Mouse (Mus musculus) fibroblast of lung, adult 2 months (primary cell): ENCODE results near the gene Tmprss4.

Experiments used
- DNase-seq: peaks from one replicate; pipeline ENCODE4 v3.0.0-alpha.2; 2011; ENCODE audit warnings: low read depth

Tmprss4 gene

GRCm38 (mm10) chr9:45136442-45137169 lies 67.3 kb downstream of the Tmprss4 start:
- no peak for DNase-seq

DNA sequence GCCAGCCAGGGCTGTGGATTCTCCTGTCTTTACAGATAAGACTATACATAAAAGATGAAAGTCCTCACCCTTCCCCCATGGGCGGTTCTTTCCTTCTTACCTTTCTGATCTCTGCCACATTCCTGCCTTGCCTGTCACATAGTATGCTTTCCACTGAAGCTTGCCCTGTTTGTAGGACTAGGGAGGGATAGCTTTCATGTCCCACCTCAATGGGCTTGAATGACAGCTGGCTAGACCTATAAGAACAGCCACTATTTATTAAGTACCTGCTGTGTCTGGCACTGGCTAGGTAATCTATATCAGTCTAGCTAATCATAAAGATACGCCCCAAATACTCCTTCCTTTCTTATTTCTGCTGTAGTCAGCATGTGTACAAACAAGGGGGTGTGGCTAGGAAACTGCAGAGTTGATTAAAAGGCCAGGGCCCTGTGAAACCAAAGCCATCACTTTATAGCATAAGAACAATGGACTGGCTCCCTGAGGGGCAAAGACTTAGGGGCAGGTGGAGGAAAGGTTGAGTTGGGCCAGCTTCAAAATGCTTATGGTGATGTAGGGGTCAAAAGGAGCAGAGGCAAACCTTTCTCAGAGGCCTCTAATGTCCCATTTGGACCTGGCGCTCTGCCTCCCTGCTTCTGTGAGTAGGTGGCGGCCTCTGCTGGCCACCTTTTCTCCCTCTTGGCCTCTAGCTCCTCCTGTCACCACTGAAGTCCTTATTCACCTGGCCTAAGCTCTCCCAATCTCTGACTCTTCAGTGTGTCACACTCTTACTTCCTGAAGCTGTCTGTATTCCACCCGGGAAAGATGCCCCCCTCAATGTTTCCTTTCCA lies 70.2 kb downstream of the Tmprss4 start:
- DNase-seq, result no peak

DNA sequence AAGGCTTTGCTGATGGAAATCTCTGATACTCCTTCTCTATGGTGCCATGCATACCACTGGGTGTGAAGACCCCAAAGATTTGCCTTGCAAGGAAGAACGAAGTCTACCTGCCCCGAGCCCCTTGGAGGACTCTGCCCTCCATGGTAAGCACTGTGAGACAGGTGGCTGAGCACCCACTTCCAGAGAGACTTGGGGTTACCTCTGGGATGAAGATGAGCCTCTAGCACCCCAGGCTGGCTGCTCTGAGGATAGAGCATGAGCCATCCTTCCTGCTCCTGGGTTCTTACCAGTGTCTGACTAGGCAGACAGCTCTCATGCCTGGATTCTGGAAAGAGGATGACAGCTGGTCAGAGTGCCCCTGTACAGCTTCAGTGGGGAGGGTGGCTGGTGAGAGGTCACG lies 73.8 kb downstream of the Tmprss4 start:
- DNase-seq, result no peak

- DNase-seq, result no peak
These were observed 77.0 kb downstream of the Tmprss4 start for GRCm38 (mm10) chr9:45126941-45127340.

DNA sequence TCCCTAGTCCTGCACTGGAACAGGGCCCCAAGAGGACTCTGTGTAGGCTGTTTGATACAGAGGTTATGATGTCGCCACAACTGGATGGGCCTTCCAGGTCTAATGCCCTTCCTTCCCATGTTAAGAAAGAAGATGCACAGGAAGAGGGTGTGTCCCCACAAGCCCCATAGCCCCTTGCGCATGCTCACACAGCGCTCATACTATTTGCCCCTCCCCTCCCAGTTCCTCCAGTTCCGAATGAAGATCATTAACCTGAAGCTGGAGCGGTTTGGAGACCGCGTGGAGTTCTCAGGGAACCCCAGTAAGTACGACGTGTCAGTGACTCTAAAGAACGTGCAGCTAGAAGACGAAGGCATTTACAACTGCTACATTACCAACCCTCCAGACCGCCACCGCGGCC lies 78.7 kb downstream of the Tmprss4 start:
- DNase-seq, result no peak
